Mouse (Mus musculus) cortical plate, adult 2 months (tissue): ENCODE results near the gene Lrrc4b.

Experiments used
- CTCF ChIP-seq: fragments of 200-500 bp; IDR thresholded peaks from 2 replicates; pipeline ENCODE4 v1.5.1; 2011; ENCODE audit warnings: mild to moderate bottlenecking, control low read depth, low read length; ENCODE audit not compliant: insufficient read depth; ENCODE audit errors: extremely low read depth
- POLR2A ChIP-seq: fragments of 200-500 bp; IDR thresholded peaks from 2 replicates; pipeline ENCODE4 v1.6.1; 2011; ENCODE audit warnings: mild to moderate bottlenecking, low read length, control low read depth; ENCODE audit not compliant: insufficient read depth; ENCODE audit errors: extremely low read depth

GRCm38 (mm10) chr7:44466888-44467311, 38.1 kb downstream of the Lrrc4b start:
- TF ChIP-seq CTCF (no peak), POLR2A (no peak)
